Comparison of ENCODE assay signal across 21 mouse cellular contexts in the genomic region with DNA sequence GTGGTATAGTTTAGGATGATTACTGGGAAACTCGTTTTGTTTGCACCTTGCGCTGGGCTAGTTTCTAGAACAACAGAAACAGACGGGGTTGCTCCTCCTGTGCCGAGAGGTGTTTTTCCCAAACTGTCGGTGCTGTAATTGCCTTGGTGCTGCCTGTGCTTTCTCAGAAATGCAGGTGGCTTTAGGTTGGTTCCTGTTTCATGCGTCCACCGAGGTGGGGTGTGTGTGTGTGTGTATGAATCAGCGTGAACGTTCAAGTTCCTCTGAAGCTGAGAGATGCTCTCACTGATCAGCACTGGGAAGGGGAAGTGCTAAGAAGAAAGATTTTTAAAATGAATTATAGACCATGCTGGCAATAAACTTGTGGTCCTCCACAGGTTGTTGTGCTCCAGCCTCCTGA. TPM values are rescaled to one million over a fixed set of nuclear protein-coding genes. Genes with fewer than 3 reads are reported as not detected.
DNase-seq lines count a peak whose midpoint lies in the region; ATAC-seq and TF ChIP-seq lines count a peak whose summit lies in the region.
"Had no signal": no experiment of that assay in that cellular context is flagged by ENCODE, and none has a peak within 500 bp of the region (broad histone marks: within the 10 kb centered on the region; RNA-seq: fewer than 3 reads in every experiment).

No protein-coding gene starts in this region.

- TF ChIP-seq POLR2A in CH12.LX (IDR thresholded peaks at IDR 0.05; ENCODE audit: low read depth, low read length): no peak

- H3K4me2 ChIP-seq in limb, embryonic 15.5 days: no peak overlapping the region
- H3K4me2 ChIP-seq in CH12.LX (ENCODE audit: insufficient read depth, low read depth, poor library complexity, severe bottlenecking): peak overlapping the region; percentile 19; the same call in 1 of the 2 replicates
- H3K4me2 ChIP-seq: hindbrain, embryonic 15.5 days; limb, embryonic 12.5 days; neural tube, embryonic 13.5 days had no signal

- H3K4me3 ChIP-seq in limb, embryonic 15.5 days: no peak overlapping the region
- H3K4me3 ChIP-seq in limb, embryonic 10.5 days: no peak overlapping the region
- H3K4me3 ChIP-seq in CH12.LX (replicated peaks in 1 of 3; ENCODE audit: low read depth in 2 of 3, low read length in 2 of 3, poor library complexity in 1 of 3): no peak overlapping the region
- H3K4me3 ChIP-seq: heart, adult 2 months; hindbrain, embryonic 15.5 days; limb, embryonic 12.5 days; midbrain, embryonic 10.5 days; neural tube, embryonic 13.5 days had no signal

- no peak for ATAC-seq in limb, embryonic 15.5 days (ENCODE audit: insufficient number of reproducible peaks, low FRiP score, low TSS enrichment, low read depth)
- peak; percentile 76 for ATAC-seq in megakaryocyte progenitor cell, adult 5-6 weeks (replicated peaks; ENCODE audit: poor library complexity)
- ATAC-seq: intestine, postnatal 0 days; lung, postnatal 0 days had no signal

- H3K4me1 ChIP-seq in limb, embryonic 15.5 days: peaks cover 8% of the 10 kb centered on the region; the same call in 1 of the 2 replicates
- H3K4me1 ChIP-seq in limb, embryonic 10.5 days: no peaks in the 10 kb centered on the region; the same call in 1 of the 2 replicates
- peaks cover 11 to 47% of the 10 kb centered on the region in 2 experiments for H3K4me1 ChIP-seq in CH12.LX (ENCODE audit: control insufficient read depth in 1 of 2, insufficient read depth in 2 of 2)
- H3K4me1 ChIP-seq: hindbrain, embryonic 15.5 days; limb, embryonic 12.5 days; midbrain, embryonic 10.5 days had no signal

- H3K9ac ChIP-seq in limb, embryonic 15.5 days: no peak overlapping the region
- H3K9ac ChIP-seq in CH12.LX (ENCODE audit: insufficient read depth, low read depth): no peak overlapping the region
- H3K9ac ChIP-seq: hindbrain, embryonic 15.5 days; limb, embryonic 12.5 days; liver, embryonic 14.5 days; neural tube, embryonic 13.5 days had no signal

- peak; percentile 70 for TF ChIP-seq EP300 in CH12.LX (IDR thresholded peaks at IDR 0.05; ENCODE audit: low read length)

- H3K36me3 ChIP-seq in limb, embryonic 15.5 days: 0 out of 2 replicates have a peak, but pooled peaks cover 3% of the 10 kb centered on the region
- peaks cover 21% of the 10 kb centered on the region for H3K36me3 ChIP-seq in limb, embryonic 10.5 days
- peaks cover 27 to 68% of the 10 kb centered on the region in 2 experiments for H3K36me3 ChIP-seq in CH12.LX (replicated peaks in 1 of 2; ENCODE audit: control insufficient read depth in 1 of 2, insufficient read depth in 1 of 2, low read length in 1 of 2)

- no peaks in the 10 kb centered on the region for H3K27me3 ChIP-seq in limb, embryonic 15.5 days
- no peaks in the 10 kb centered on the region for H3K27me3 ChIP-seq in limb, embryonic 10.5 days (ENCODE audit: low read depth, poor library complexity, severe bottlenecking)
- H3K27me3 ChIP-seq in CH12.LX (replicated peaks): no peaks in the 10 kb centered on the region
- H3K27me3 ChIP-seq: hindbrain, embryonic 15.5 days; limb, embryonic 12.5 days; neural tube, embryonic 13.5 days had no signal

- WGBS in limb, embryonic 15.5 days: 51% methylated on average over 9 of the region's 9 CpGs
- WGBS in limb, embryonic 10.5 days: 85% methylated on average over 9 of the region's 9 CpGs

- DNase-seq in limb, embryonic 10.5 days (ENCODE audit: low spot score): no peak
- peak; percentile 84 for DNase-seq in CH12.LX (ENCODE audit: extremely low read depth)
- peak; percentile 20 for DNase-seq in thymus, postnatal 25 days
- DNase-seq in ovary, postnatal 14 days (ENCODE audit: low spot score): no peak
- DNase-seq in layer of hippocampus, postnatal 14 days (ENCODE audit: low spot score in 2 of 2): no peak
- DNase-seq in heart, postnatal 10 days: no peak
- DNase-seq: adrenal gland, postnatal 36 days; cerebellum, adult 9-10 months; gastrocnemius, postnatal 10 days; heart, adult 2 months; retina, postnatal 1 day; right cerebral cortex, postnatal 4 days had no signal

- dilution Hi-C loops in CH12.LX (cut with MboI; ENCODE audit: extremely low pct_ligation_motif_present, extremely low pct_unique_long_range_greater_than_20kb, low sequenced_read_pairs): no loop called here

- TF ChIP-seq CTCF in CH12.LX (conservative IDR thresholded peaks at IDR 0.05 in 1 of 2, IDR thresholded peaks at IDR 0.05 in 1 of 2; ENCODE audit: low read depth in 2 of 2, low read length in 2 of 2): no peak

- intact Hi-C loops in heart, postnatal 10 days (cut with DNase I): no loop called here

- TF ChIP-seq RAD21 in CH12.LX (IDR thresholded peaks at IDR 0.05; ENCODE audit: low read depth, low read length): no peak

- peak overlapping the region; percentile 22; the same call in 1 of the 2 replicates for H3K27ac ChIP-seq in limb, embryonic 15.5 days
- H3K27ac ChIP-seq in limb, embryonic 10.5 days: no peak overlapping the region
- H3K27ac ChIP-seq in CH12.LX (ENCODE audit: insufficient read depth, low read depth): no peak overlapping the region
- H3K27ac ChIP-seq: heart, adult 2 months; hindbrain, embryonic 15.5 days; limb, embryonic 12.5 days; liver, embryonic 14.5 days; midbrain, embryonic 10.5 days; neural tube, embryonic 13.5 days had no signal

- H3K79me2 ChIP-seq in CH12.LX (replicated peaks; ENCODE audit: control insufficient read depth, extremely low read depth, insufficient read depth, poor library complexity, severe bottlenecking): no peaks in the 10 kb centered on the region

- no peaks in the 10 kb centered on the region for H3K9me3 ChIP-seq in limb, embryonic 15.5 days
- no peaks in the 10 kb centered on the region for H3K9me3 ChIP-seq in limb, embryonic 10.5 days (replicated peaks)
- no peaks in the 10 kb centered on the region for H3K9me3 ChIP-seq in CH12.LX (replicated peaks; ENCODE audit: low read length)
- H3K9me3 ChIP-seq: hindbrain, embryonic 15.5 days; limb, embryonic 12.5 days; midbrain, embryonic 10.5 days; neural tube, embryonic 13.5 days had no signal

- in situ Hi-C loops in CH12.LX (cut with MboI; ENCODE audit: low pct_ligation_motif_present, low pct_unique_long_range_greater_than_20kb, low sequenced_read_pairs): no loop called here

TF ChIP-seq in CH12.LX, 34 proteins besides CTCF, POLR2A, EP300 and RAD21:
- TF ChIP-seq ZMIZ1 (IDR thresholded peaks at IDR 0.05; ENCODE audit: low read depth, low read length): no peak
- TF ChIP-seq MAZ (IDR thresholded peaks at IDR 0.05; ENCODE audit: low read depth, low read length): no peak
- no peak for TF ChIP-seq CHD2 (IDR thresholded peaks at IDR 0.05; ENCODE audit: low read length)
- no peak for TF ChIP-seq HCFC1 (IDR thresholded peaks at IDR 0.05; ENCODE audit: low read depth, low read length)
- TF ChIP-seq TCF12 (IDR thresholded peaks at IDR 0.05; ENCODE audit: low read depth, low read length): peak; percentile 54; the same call in 1 of the 2 replicates
- TF ChIP-seq NRF1 (IDR thresholded peaks at IDR 0.05; ENCODE audit: low read depth, low read length): no peak
- no peak for TF ChIP-seq KAT2A (IDR thresholded peaks at IDR 0.05; ENCODE audit: insufficient replicate concordance, low read length)
- peak; percentile 54; the same call in 1 of the 2 replicates for TF ChIP-seq MXI1 (IDR thresholded peaks at IDR 0.05; ENCODE audit: low read depth, low read length)
- TF ChIP-seq JUND (conservative IDR thresholded peaks at IDR 0.05; ENCODE audit: low read depth, low read length): no peak
- no peak for TF ChIP-seq BHLHE40 (IDR thresholded peaks at IDR 0.05; ENCODE audit: low read depth, low read length)
- TF ChIP-seq PAX5 (IDR thresholded peaks at IDR 0.05; ENCODE audit: low read length): no peak
- TF ChIP-seq SIN3A (IDR thresholded peaks at IDR 0.05; ENCODE audit: low read length): no peak
- TF ChIP-seq ZC3H11A (IDR thresholded peaks at IDR 0.05; ENCODE audit: low read depth, low read length): no peak
- peak; percentile 27; the same call in 1 of the 2 replicates for TF ChIP-seq IRF4 (IDR thresholded peaks at IDR 0.05; ENCODE audit: low read depth, low read length)

RNA-seq across cellular contexts. Expression of a gene that starts 33.3 kb away (rescaled TPM):
- polyA plus RNA-seq in limb, embryonic 15.5 days (2015; fragmentation: Nextera tagmentation; extraction: Ambion mirVana): 37.5 and 39.1 TPM in 2 replicates
- 0.51 and 1.4 TPM in 2 replicates for polyA plus RNA-seq in limb, embryonic 10.5 days (2016; fragmentation: Nextera tagmentation; extraction: Ambion mirVana)
- total RNA-seq in CH12.LX (2012; rRNA removed) (0.34 and 0.38 TPM in 2 replicates), CH12.LX (2014; rRNA removed) (0.11 and 0.14 TPM in 2 replicates)
- 0.33 and 0.54 TPM in 2 replicates for polyA plus RNA-seq in CH12.LX (2012; ENCODE audit: insufficient read length, low read depth)
- not detected in 2 replicates for total RNA-seq in megakaryocyte progenitor cell, adult 5-6 weeks (2015)
- total RNA-seq in megakaryocyte progenitor cell, adult 5-6 weeks (2017): 0.14 TPM in 1 of 2 replicates, not detected in the other
- total RNA-seq in layer of hippocampus, postnatal 14 days (2021): under 1 TPM; 0.12 to 0.14 TPM
- under 1 TPM in 1 of 2 experiments, not detected in 1; 0.07 TPM for total RNA-seq in heart, postnatal 10 days (2021)
- total RNA-seq: gastrocnemius, postnatal 10 days had no signal

RNA-seq across cellular contexts. Expression of a gene that starts 34.1 kb away (rescaled TPM):
- 51.5 and 51.8 TPM in 2 replicates for polyA plus RNA-seq in limb, embryonic 15.5 days (2015; fragmentation: Nextera tagmentation; extraction: Ambion mirVana)
- 47.8 and 54.9 TPM in 2 replicates for polyA plus RNA-seq in limb, embryonic 10.5 days (2016; fragmentation: Nextera tagmentation; extraction: Ambion mirVana)
- total RNA-seq in CH12.LX (2012; rRNA removed) (85.6 and 86.7 TPM in 2 replicates), CH12.LX (2014; rRNA removed) (57.7 and 62.1 TPM in 2 replicates)
- polyA plus RNA-seq in CH12.LX (2012; ENCODE audit: insufficient read length, low read depth): 70.4 and 73.3 TPM in 2 replicates
- total RNA-seq in megakaryocyte progenitor cell, adult 5-6 weeks (2015): 32.7 and 36.7 TPM in 2 replicates
- 38.8 and 54.1 TPM in 2 replicates for total RNA-seq in megakaryocyte progenitor cell, adult 5-6 weeks (2017)
- total RNA-seq in layer of hippocampus, postnatal 14 days (2021): 10 to 100 TPM; 50.9 to 52.8 TPM
- total RNA-seq in heart, postnatal 10 days (2021): 10 to 100 TPM; 18.9 to 19.9 TPM

RNA-seq across cellular contexts. Expression of a gene that starts 51.2 kb away (rescaled TPM):
- polyA plus RNA-seq in limb, embryonic 15.5 days (2015; fragmentation: Nextera tagmentation; extraction: Ambion mirVana): 0.58 and 3.1 TPM in 2 replicates
- 0.04 and 0.23 TPM in 2 replicates for polyA plus RNA-seq in limb, embryonic 10.5 days (2016; fragmentation: Nextera tagmentation; extraction: Ambion mirVana)
- 0.04 TPM in 1 of 2 replicates, not detected in the other for total RNA-seq in CH12.LX (2012; rRNA removed)
- not detected in 2 replicates for total RNA-seq in CH12.LX (2014; rRNA removed)
- polyA plus RNA-seq in CH12.LX (2012; ENCODE audit: insufficient read length, low read depth): not detected in 2 replicates
- 0.20 TPM in 1 of 2 replicates, not detected in the other for total RNA-seq in megakaryocyte progenitor cell, adult 5-6 weeks (2015)
- not detected in 2 replicates for total RNA-seq in megakaryocyte progenitor cell, adult 5-6 weeks (2017)
- 10 to 100 TPM; 26.4 to 27.7 TPM for total RNA-seq in layer of hippocampus, postnatal 14 days (2021)
- total RNA-seq in heart, postnatal 10 days (2021): 10 to 100 TPM; 17.3 to 22.8 TPM

Comparison
In these comparisons a context has a peak if more than half of its experiments do, and no peak if none do; other contexts are left out.
1. DNase-seq: peak in CH12.LX (single experiment) and thymus, postnatal 25 days (single experiment); none in limb, embryonic 10.5 days (single experiment), ovary, postnatal 14 days (single experiment), layer of hippocampus, postnatal 14 days (0 of 2) and heart, postnatal 10 days (0 of 2).
2. RNA of a gene that starts 51.2 kb away (total RNA-seq): 26.4 to 27.7 TPM in layer of hippocampus, postnatal 14 days and 17.3 to 22.8 TPM in heart, postnatal 10 days; 0.20 TPM in megakaryocyte progenitor cell, adult 5-6 weeks and 0.04 TPM in CH12.LX; every median in the first group is over 10 times any median in the second.